Mouse (Mus musculus) left cerebral cortex, adult 2 months (tissue): ENCODE data around the gene Dab2ip. TPM values are rescaled to one million over a fixed set of nuclear protein-coding genes. Genes with fewer than 3 reads are reported as not detected.

Experiments used
- DNase-seq, 2 experiments: peaks; one replicate each; pipeline ENCODE4 v3.0.0; 2021 to 2022; ENCODE audit warnings: low spot score in 2 of 2, mixed read lengths in 1 of 2; ENCODE audit errors: extremely low spot score in 1 of 2
- H3K27ac ChIP-seq: fragments of 200-600 bp; 2 replicates; pipeline ENCODE4 v1.8.1; 2022
- H3K4me3 ChIP-seq: fragments of 200-600 bp; 2 replicates; pipeline ENCODE4 v1.8.1; 2022
- CTCF ChIP-seq: fragments of 200-600 bp; IDR thresholded peaks from 2 replicates; pipeline ENCODE4 v1.8.1; 2022; ENCODE audit warnings: antibody characterized with exemption, mild to moderate bottlenecking, moderate library complexity
- intact Hi-C: fragments of 180-260 bp; cut with DNase I; formaldehyde crosslinking; loops from one replicate; pipeline ENCODE4 v1.15.1; 2025
- total RNA-seq, 2 experiments: library from RNA; stranded (reverse); gene quantifications; 2 replicates each; pipeline ENCODE4 v1.2.3; 2021

Gene Dab2ip
- total RNA-seq, 2 experiments from 2014 or later = 144 to 152 TPM

- TF ChIP-seq CTCF = no peak
- no peak for DNase-seq
- intact Hi-C loops = loop anchor here (10.0 kb wide), 1 partner anchor 144 kb away; no protein-coding TSS in a partner anchor
- H3K27ac ChIP-seq = no peak overlapping the region
- H3K4me3 ChIP-seq = no peak overlapping the region
These were observed 202.3 kb downstream of the Dab2ip start for GRCm38 (mm10) chr2:35760352-35760751.

- no peak for TF ChIP-seq CTCF
- Histone ChIP-seq H3K4me3 (no peak overlapping the region), H3K27ac (no peak overlapping the region)
- intact Hi-C loops = loop anchor here (10.0 kb wide), 1 partner anchor 144 kb away; no protein-coding TSS in a partner anchor
- DNase-seq = no peak
These were observed 202.8 kb downstream of the Dab2ip start for GRCm38 (mm10) chr2:35760867-35761266.

GRCm38 (mm10) chr2:35761458-35761857 lies 203.4 kb downstream of the Dab2ip start:
- intact Hi-C loops = loop anchor here (10.0 kb wide), 1 partner anchor 143 kb away; no protein-coding TSS in a partner anchor
- TF ChIP-seq CTCF = no peak

GRCm38 (mm10) chr2:35763818-35764217 lies 205.8 kb downstream of the Dab2ip start:
- Histone ChIP-seq H3K27ac (no peak overlapping the region), H3K4me3 (no peak overlapping the region)
- intact Hi-C loops = loop anchor here (10.0 kb wide), 1 partner anchor 141 kb away; no protein-coding TSS in a partner anchor
- no peak for DNase-seq
- no peak for TF ChIP-seq CTCF

More at GRCm38 (mm10) chr2:35761458-35761857, 203.4 kb downstream of the Dab2ip start:
- Histone ChIP-seq H3K27ac (no peak overlapping the region), H3K4me3 (no peak overlapping the region)
- no peak for DNase-seq

- no peak for TF ChIP-seq CTCF
- no peak for DNase-seq
- intact Hi-C loops = loop anchor here (10.0 kb wide), 1 partner anchor 140 kb away; no protein-coding TSS in a partner anchor
These were observed 206.3 kb downstream of the Dab2ip start for GRCm38 (mm10) chr2:35764328-35764727.

GRCm38 (mm10) chr2:35767834-35768537 lies 209.9 kb downstream of the Dab2ip start:
- Histone ChIP-seq H3K27ac (peak overlapping the region; percentile 76), H3K4me3 (no peak overlapping the region)
- no peak for TF ChIP-seq CTCF
- intact Hi-C loops = loop anchor here (2.0 to 10.0 kb wide), 4 partner anchors 53 to 209 kb away; partner anchors contain the start of gene Dab2ip
- DNase-seq = peak; percentile 56 to 70

More at GRCm38 (mm10) chr2:35764328-35764727, 206.3 kb downstream of the Dab2ip start:
- Histone ChIP-seq H3K4me3 (no peak overlapping the region), H3K27ac (no peak overlapping the region)

GRCm38 (mm10) chr2:35768538-35769238 lies 210.6 kb downstream of the Dab2ip start:
- TF ChIP-seq CTCF = no peak
- peak; percentile 62 to 69 for DNase-seq
- Histone ChIP-seq H3K4me3 (no peak overlapping the region), H3K27ac (peak overlapping the region; percentile 86)
- intact Hi-C loops = loop anchor here (2.0 to 10.0 kb wide), 4 partner anchors 54 to 210 kb away; partner anchors contain the start of gene Dab2ip

GRCm38 (mm10) chr2:35769398-35769797 lies 211.3 kb downstream of the Dab2ip start:
- no peak for DNase-seq
- intact Hi-C loops = loop anchor here (2.0 to 10.0 kb wide), 4 partner anchors 55 to 211 kb away; partner anchors contain the start of gene Dab2ip
- TF ChIP-seq CTCF = no peak
- peak overlapping the region; percentile 86 for H3K27ac ChIP-seq
- H3K4me3 ChIP-seq = no peak overlapping the region

GRCm38 (mm10) chr2:35770541-35770940 lies 212.5 kb downstream of the Dab2ip start:
- Histone ChIP-seq H3K27ac (peak overlapping the region; percentile 86), H3K4me3 (no peak overlapping the region)
- TF ChIP-seq CTCF = no peak
- DNase-seq = no peak
- intact Hi-C loops = no loop called here

- TF ChIP-seq CTCF = no peak
- intact Hi-C loops = no loop called here
- DNase-seq = peak in 1 of 2 experiments; percentile 41
- Histone ChIP-seq H3K27ac (peak overlapping the region; percentile 77), H3K4me3 (no peak overlapping the region)
These were observed 217.6 kb downstream of the Dab2ip start for GRCm38 (mm10) chr2:35775651-35776055.

- no peak for DNase-seq
- H3K27ac ChIP-seq = peak overlapping the region; percentile 77
- intact Hi-C loops = no loop called here
- no peak overlapping the region for H3K4me3 ChIP-seq
- no peak for TF ChIP-seq CTCF
These were observed 218.9 kb downstream of the Dab2ip start for GRCm38 (mm10) chr2:35776935-35777334.

- intact Hi-C loops = no loop called here
- peak overlapping the region; percentile 79; the same call in 1 of the 2 replicates for H3K27ac ChIP-seq
- no peak for DNase-seq
- TF ChIP-seq CTCF = peak; percentile 8; the same call in 1 of the 2 replicates
- no peak overlapping the region for H3K4me3 ChIP-seq
These were observed 221.2 kb downstream of the Dab2ip start for GRCm38 (mm10) chr2:35779266-35779665.

Other genes with a start within 250 kb of the Dab2ip start
- 1 to 10 TPM; 6.3 to 6.7 TPM for gene Stom, start 221.3 kb upstream of the Dab2ip start, total RNA-seq
- gene 4930568D16Rik, start 190.5 kb upstream of the Dab2ip start, total RNA-seq = not detected
- not detected for gene 4930402F06Rik, start 161.1 kb upstream of the Dab2ip start, total RNA-seq
- 1 to 10 TPM; 2.6 to 4.0 TPM for gene Ggta1, start 95.0 kb upstream of the Dab2ip start, total RNA-seq